Mouse (Mus musculus) embryonic facial prominence, embryonic 15.5 days (tissue): Measurements from ENCODE around the gene Rcc1. TPM values are rescaled to one million over a fixed set of nuclear protein-coding genes. Genes with fewer than 3 reads are reported as not detected.
"Not testable (repeated sequence)": the region's sequence is repeated elsewhere in the genome, so short reads cannot be mapped to it uniquely, and the experiment has no call there.

Experiments
- ATAC-seq: fragments of 200-750 bp; cut with Nextera tagmentation; 2 replicates; pipeline ENCODE4 v1.8.0; 2017; ENCODE audit warnings: low read depth, moderate TSS enrichment; ENCODE audit not compliant: insufficient number of reproducible peaks, low FRiP score, low TSS enrichment
- H3K27ac ChIP-seq: fragments of 300-500 bp; sonication (generic); replicated peaks from 2 replicates; pipeline ENCODE4 v1.5.1; 2015; ENCODE audit warnings: mild to moderate bottlenecking, inconsistent platforms
- H3K27me3 ChIP-seq: fragments of 300-500 bp; sonication (generic); 2 replicates; pipeline ENCODE4 v1.6.1; 2015; ENCODE audit warnings: inconsistent platforms
- H3K36me3 ChIP-seq: fragments of 300-500 bp; sonication (generic); 2 replicates; pipeline ENCODE4 v1.6.1; 2015; ENCODE audit warnings: mild to moderate bottlenecking, inconsistent platforms
- H3K4me1 ChIP-seq: fragments of 300-500 bp; sonication (generic); 2 replicates; pipeline ENCODE4 v1.6.1; 2015; ENCODE audit warnings: inconsistent platforms
- H3K4me2 ChIP-seq: fragments of 300-500 bp; sonication (generic); replicated peaks from 2 replicates; pipeline ENCODE4 v1.6.1; 2015; ENCODE audit warnings: mild to moderate bottlenecking, inconsistent platforms
- H3K4me3 ChIP-seq: fragments of 300-500 bp; sonication (generic); replicated peaks from 2 replicates; pipeline ENCODE4 v1.5.1; 2015; ENCODE audit warnings: mild to moderate bottlenecking, inconsistent platforms
- H3K9ac ChIP-seq: fragments of 300-500 bp; sonication (generic); 2 replicates; pipeline ENCODE4 v1.6.1; 2015; ENCODE audit warnings: inconsistent platforms
- H3K9me3 ChIP-seq: fragments of 300-500 bp; sonication (generic); replicated peaks from 2 replicates; pipeline ENCODE4 v1.6.1; 2016; ENCODE audit warnings: inconsistent platforms
- WGBS: fragments of 180-500 bp; shearing (Covaris S2); methylation state at CpG from one replicate; pipeline ENCODE4 v1.1.7; 2015; 5-methylcytosine and 5-hydroxymethylcytosine counted together
- polyA plus RNA-seq: library from polyadenylated mRNA; unstranded; fragments of >200 nt; fragmentation: Nextera tagmentation; extraction: Ambion mirVana; gene quantifications from 2 replicates; pipeline ENCODE4 v1.2.1, GENCODE M21; 2015

The Rcc1 gene
- polyA plus RNA-seq, 1 experiment from 2014 or later = 66.6 TPM

- Histone ChIP-seq H3K27me3 (no peaks in the 10 kb centered on the region), H3K9me3 (no peaks in the 10 kb centered on the region), H3K4me3 (no peak overlapping the region), H3K36me3 (peaks cover 62% of the 10 kb centered on the region), H3K9ac (no peak overlapping the region), H3K4me2 (no peak overlapping the region), H3K4me1 (peaks cover 9% of the 10 kb centered on the region), H3K27ac (no peak overlapping the region)
- ATAC-seq = no peak
- 50% methylated on average over 3 of the region's 3 CpGs for WGBS
Measured at GRCm38 (mm10) chr4:132311801-132312200, 41.6 kb downstream of the Rcc1 start.

- peaks cover 56% of the 10 kb centered on the region for H3K36me3 ChIP-seq
Measured at GRCm38 (mm10) chr4:132311209-132311608, 42.2 kb downstream of the Rcc1 start.

GRCm38 (mm10) chr4:132309849-132310472 lies 43.4 kb downstream of the Rcc1 start:
- Histone ChIP-seq H3K27ac (peak overlapping the region; percentile 91; the same call in 1 of the 2 replicates), H3K4me2 (peak overlapping the region; percentile 70), H3K4me1 (peaks cover 9% of the 10 kb centered on the region), H3K9me3 (no peaks in the 10 kb centered on the region), H3K27me3 (no peaks in the 10 kb centered on the region), H3K4me3 (peak overlapping the region; percentile 77), H3K36me3 (peaks cover 48% of the 10 kb centered on the region), H3K9ac (peak overlapping the region; percentile 92; the same call in 1 of the 2 replicates)
- 21% methylated on average over 10 of the region's 10 CpGs for WGBS
- ATAC-seq = no peak

More at GRCm38 (mm10) chr4:132311209-132311608, 42.2 kb downstream of the Rcc1 start:
- WGBS = 33% methylated on average over 1 of the region's 1 CpGs
- Histone ChIP-seq H3K4me1 (peaks cover 9% of the 10 kb centered on the region), H3K27me3 (no peaks in the 10 kb centered on the region), H3K4me2 (no peak overlapping the region), H3K27ac (no peak overlapping the region), H3K9ac (no peak overlapping the region), H3K4me3 (no peak overlapping the region), H3K9me3 (no peaks in the 10 kb centered on the region)
- ATAC-seq = no peak

GRCm38 (mm10) chr4:132309140-132309848 lies 44.1 kb downstream of the Rcc1 start:
- ATAC-seq = no peak
- H3K4me3 ChIP-seq = peak overlapping the region; percentile 77
- H3K4me1 ChIP-seq = peaks cover 9% of the 10 kb centered on the region
- peak overlapping the region; percentile 70 for H3K4me2 ChIP-seq
- under 1% methylated on average over 15 of the region's 15 CpGs for WGBS
- no peaks in the 10 kb centered on the region for H3K9me3 ChIP-seq
- peak overlapping the region; percentile 91 for H3K27ac ChIP-seq
- H3K9ac ChIP-seq = peak overlapping the region; percentile 92
- peaks cover 47% of the 10 kb centered on the region for H3K36me3 ChIP-seq
- H3K27me3 ChIP-seq = no peaks in the 10 kb centered on the region

- peak; percentile 92 for ATAC-seq
- WGBS = under 1% methylated on average over 41 of the region's 41 CpGs
- H3K27ac ChIP-seq = peak overlapping the region; percentile 91
Measured at GRCm38 (mm10) chr4:132308437-132309139, 44.8 kb downstream of the Rcc1 start.

GRCm38 (mm10) chr4:132306004-132306403 lies 47.4 kb downstream of the Rcc1 start:
- WGBS = 72% methylated on average over 6 of the region's 6 CpGs
- no peak for ATAC-seq

More at GRCm38 (mm10) chr4:132308437-132309139, 44.8 kb downstream of the Rcc1 start:
- H3K9me3 ChIP-seq = no peaks in the 10 kb centered on the region
- H3K27me3 ChIP-seq = no peaks in the 10 kb centered on the region
- H3K4me2 ChIP-seq = peak overlapping the region; percentile 70
- H3K9ac ChIP-seq = peak overlapping the region; percentile 92
- H3K36me3 ChIP-seq = peaks cover 40% of the 10 kb centered on the region
- H3K4me3 ChIP-seq = peak overlapping the region; percentile 77
- H3K4me1 ChIP-seq = peaks cover 9% of the 10 kb centered on the region

GRCm38 (mm10) chr4:132305276-132305675 lies 48.1 kb downstream of the Rcc1 start:
- Histone ChIP-seq H3K27me3 (no peaks in the 10 kb centered on the region), H3K4me2 (no peak overlapping the region), H3K9me3 (no peaks in the 10 kb centered on the region), H3K9ac (no peak overlapping the region), H3K36me3 (peaks cover 7% of the 10 kb centered on the region), H3K27ac (no peak overlapping the region), H3K4me3 (no peak overlapping the region), H3K4me1 (peaks cover 21% of the 10 kb centered on the region)
- WGBS = 77% methylated on average over 8 of the region's 8 CpGs
- ATAC-seq = no peak

More at GRCm38 (mm10) chr4:132306004-132306403, 47.4 kb downstream of the Rcc1 start:
- Histone ChIP-seq H3K9ac (no peak overlapping the region), H3K27ac (no peak overlapping the region), H3K9me3 (no peaks in the 10 kb centered on the region), H3K4me3 (no peak overlapping the region), H3K4me1 (peaks cover 23% of the 10 kb centered on the region), H3K27me3 (no peaks in the 10 kb centered on the region), H3K4me2 (no peak overlapping the region), H3K36me3 (peaks cover 14% of the 10 kb centered on the region)

- WGBS = 41% methylated on average over 6 of the region's 6 CpGs
- H3K9me3 ChIP-seq, H3K9ac ChIP-seq, H3K36me3 ChIP-seq, ATAC-seq, H3K27me3 ChIP-seq: not testable (repeated sequence)
- peak overlapping the region; percentile 51 for H3K4me3 ChIP-seq
- H3K27ac ChIP-seq = peak overlapping the region; percentile 45; the same call in 1 of the 2 replicates
- peaks cover 14% of the 10 kb centered on the region; the same call in 1 of the 2 replicates for H3K4me1 ChIP-seq
- peak overlapping the region; percentile 80 for H3K4me2 ChIP-seq
Measured at GRCm38 (mm10) chr4:132303484-132303883, 49.9 kb downstream of the Rcc1 start.

GRCm38 (mm10) chr4:132302939-132303479 lies 50.4 kb downstream of the Rcc1 start, which contains the start of gene Rab42:
Gene Rab42 (minus strand): TSS chr4:132303385.
- Histone ChIP-seq H3K9me3 (no peaks in the 10 kb centered on the region), H3K27ac (peak within 1 kb of the TSS; percentile 45), H3K27me3 (no peaks in the 10 kb centered on the region), H3K36me3 (no peaks in the 10 kb centered on the region), H3K4me2 (peak within 1 kb of the TSS; percentile 80), H3K9ac (peak within 1 kb of the TSS; percentile 39), H3K4me3 (peak within 1 kb of the TSS; percentile 51), H3K4me1 (peaks cover 14% of the 10 kb centered on the region; the same call in 1 of the 2 replicates)
- 1% methylated on average over 31 of the region's 31 CpGs for WGBS
- peak; percentile 82 for ATAC-seq

GRCm38 (mm10) chr4:132301965-132302938 lies 51.2 kb downstream of the Rcc1 start:
- ATAC-seq = no peak
- Histone ChIP-seq H3K27ac (peak overlapping the region; percentile 45; the same call in 1 of the 2 replicates), H3K4me3 (peak overlapping the region; percentile 51)

More at GRCm38 (mm10) chr4:132301965-132302938, 51.2 kb downstream of the Rcc1 start:
- no peaks in the 10 kb centered on the region for H3K27me3 ChIP-seq
- no peaks in the 10 kb centered on the region for H3K36me3 ChIP-seq
- WGBS = 57% methylated on average over 16 of the region's 16 CpGs
- peaks cover 14% of the 10 kb centered on the region; the same call in 1 of the 2 replicates for H3K4me1 ChIP-seq
- peak overlapping the region; percentile 39; the same call in 1 of the 2 replicates for H3K9ac ChIP-seq
- peak overlapping the region; percentile 80 for H3K4me2 ChIP-seq
- H3K9me3 ChIP-seq = no peaks in the 10 kb centered on the region
